Mouse (Mus musculus) midbrain, embryonic 14.5 days (tissue): ENCODE results near the gene Mmd2. TPM values are rescaled to one million over a fixed set of nuclear protein-coding genes. Genes with fewer than 3 reads are reported as not detected.

Source experiments
- ATAC-seq: fragments of 200-750 bp; cut with Nextera tagmentation; 2 replicates; pipeline ENCODE4 v1.8.0; 2017; ENCODE audit warnings: moderate number of reproducible peaks, moderate library complexity; ENCODE audit not compliant: low FRiP score, low TSS enrichment
- DNase-seq: peaks from one replicate; pipeline ENCODE4 v3.0.0-alpha.2; 2015
- H3K27ac ChIP-seq: fragments of 300-500 bp; sonication (generic); replicated peaks from 2 replicates; pipeline ENCODE4 v1.5.1; 2014; ENCODE audit warnings: mild to moderate bottlenecking, low read depth, low read length, moderate library complexity
- H3K27me3 ChIP-seq: fragments of 300-500 bp; sonication (generic); 2 replicates; pipeline ENCODE4 v1.6.1; 2014; ENCODE audit warnings: low read length, control low read depth, mixed read lengths; ENCODE audit not compliant: control insufficient read depth, insufficient read depth
- H3K36me3 ChIP-seq: fragments of 300-500 bp; sonication (generic); 2 replicates; pipeline ENCODE4 v1.6.1; 2014; ENCODE audit warnings: low read length, control low read depth; ENCODE audit not compliant: control insufficient read depth, insufficient read depth
- H3K4me1 ChIP-seq: fragments of 300-500 bp; sonication (generic); 2 replicates; pipeline ENCODE4 v1.6.1; 2014; ENCODE audit warnings: mild to moderate bottlenecking, antibody characterized with exemption, low read length, control low read depth; ENCODE audit not compliant: control insufficient read depth, insufficient read depth
- H3K4me2 ChIP-seq: fragments of 300-500 bp; sonication (generic); 2 replicates; pipeline ENCODE4 v1.6.1; 2014; ENCODE audit warnings: mild to moderate bottlenecking, low read length, moderate library complexity
- H3K4me3 ChIP-seq: fragments of 300-500 bp; sonication (generic); replicated peaks from 2 replicates; pipeline ENCODE4 v1.5.1; 2014; ENCODE audit warnings: low read depth, low read length
- H3K9ac ChIP-seq: fragments of 300-500 bp; sonication (generic); replicated peaks from 2 replicates; pipeline ENCODE4 v1.6.1; 2014; ENCODE audit warnings: mild to moderate bottlenecking, low read length, moderate library complexity
- H3K9me3 ChIP-seq: fragments of 300-500 bp; sonication (generic); 2 replicates; pipeline ENCODE4 v1.6.1; 2016; ENCODE audit warnings: low read length, control low read depth, mixed read lengths; ENCODE audit not compliant: control insufficient read depth
- WGBS: fragments of 180-500 bp; shearing (Covaris S2); extraction: QIAGEN DNeasy Blood & Tissue Kit; methylation state at CpG from one replicate; pipeline ENCODE4 v1.1.7; 2014; 5-methylcytosine and 5-hydroxymethylcytosine counted together
- polyA plus RNA-seq: library from polyadenylated mRNA; unstranded; fragments of >200 nt; fragmentation: Nextera tagmentation; extraction: Ambion mirVana; gene quantifications from 2 replicates; pipeline ENCODE4 v1.2.1, GENCODE M21; 2014

Mmd2 gene
- polyA plus RNA-seq, 1 experiment from 2014 or later, result 35.3 TPM

GRCm38 (mm10) chr5:142518973-142519372 lies 89.6 kb downstream of the Mmd2 start:
- WGBS, result 71% methylated on average over 6 of the region's 6 CpGs

More at GRCm38 (mm10) chr5:142518973-142519372, 89.6 kb downstream of the Mmd2 start:
- H3K27me3 ChIP-seq, result no peaks in the 10 kb centered on the region
- H3K4me1 ChIP-seq, result no peaks in the 10 kb centered on the region
- DNase-seq, result no peak
- no peak overlapping the region for H3K9ac ChIP-seq
- H3K27ac ChIP-seq, result no peak overlapping the region
- no peaks in the 10 kb centered on the region for H3K9me3 ChIP-seq
- no peak for ATAC-seq
- no peak overlapping the region for H3K4me3 ChIP-seq
- no peaks in the 10 kb centered on the region for H3K36me3 ChIP-seq
- no peak overlapping the region for H3K4me2 ChIP-seq

Other genes with a start within 250 kb of the Mmd2 start
- 4.2 and 4.6 TPM in 2 replicates for gene Foxk1, start 207.3 kb downstream of the Mmd2 start, polyA plus RNA-seq
- gene Ap5z1, start 144.9 kb downstream of the Mmd2 start, polyA plus RNA-seq, result 12.6 and 13.9 TPM in 2 replicates
- 0.32 and 0.34 TPM in 2 replicates for gene Papolb, start 78.7 kb downstream of the Mmd2 start, polyA plus RNA-seq
- gene Radil, start 57.7 kb downstream of the Mmd2 start, polyA plus RNA-seq, result 13.6 and 16.9 TPM in 2 replicates
- 41.2 and 48.3 TPM in 2 replicates for gene Wipi2, start 18.9 kb upstream of the Mmd2 start, polyA plus RNA-seq
- gene Slc29a4, start 83.7 kb upstream of the Mmd2 start, polyA plus RNA-seq, result 78.0 and 82.6 TPM in 2 replicates
- 37.7 and 47.4 TPM in 2 replicates for gene Tnrc18, start 208.9 kb upstream of the Mmd2 start, polyA plus RNA-seq